Mouse (Mus musculus) left cerebral cortex, postnatal 4 days (tissue): ENCODE results near the gene Rasd1. TPM values are rescaled to one million over a fixed set of nuclear protein-coding genes. Genes with fewer than 3 reads are reported as not detected.

ENCODE experiments used
- DNase-seq: peaks from one replicate; pipeline ENCODE4 v3.0.0-alpha.2; 2022
- intact Hi-C: fragments of 180-260 bp; cut with DNase I; formaldehyde crosslinking; loops from one replicate; pipeline ENCODE4 v1.15.1; 2025
- total RNA-seq, 2 experiments: library from RNA; stranded (reverse); gene quantifications; 2 replicates each; pipeline ENCODE4 v1.2.3; 2021

Rasd1 gene
- total RNA-seq, 2 experiments from 2014 or later: 1.3 to 1.5 TPM

- intact Hi-C loops: no loop called here
- no peak for DNase-seq
These were observed 51.0 kb downstream of the Rasd1 start for GRCm38 (mm10) chr11:59913702-59914101.

Other genes with a start within 250 kb of the Rasd1 start
- gene Pld6, start 177.3 kb downstream of the Rasd1 start, total RNA-seq: 1 to 10 TPM; 3.0 to 3.8 TPM
- gene Flcn, start 154.9 kb downstream of the Rasd1 start, total RNA-seq: 10 to 100 TPM; 33.3 to 36.1 TPM
- gene Nt5m, start 125.5 kb downstream of the Rasd1 start, total RNA-seq: 10 to 100 TPM; 43.6 to 45.0 TPM
- 10 to 100 TPM; 83.2 to 87.3 TPM for gene Cops3, start 125.1 kb downstream of the Rasd1 start, total RNA-seq
- gene Med9, start 16.7 kb downstream of the Rasd1 start, total RNA-seq: 10 to 100 TPM; 23.8 to 25.2 TPM
- gene Pemt, start 81.5 kb upstream of the Rasd1 start, total RNA-seq: 1 to 10 TPM; 6.7 to 7.5 TPM
- gene Rai1, start 140.1 kb upstream of the Rasd1 start, total RNA-seq: 10 to 100 TPM; 85.9 to 92.3 TPM